Mouse (Mus musculus): ENCODE results near the gene Zfp933. TPM values are rescaled to one million over a fixed set of nuclear protein-coding genes. Genes with fewer than 3 reads are reported as not detected.
"Not testable (repeated sequence)": the region's sequence is repeated elsewhere in the genome, so short reads cannot be mapped to it uniquely, and the experiment has no call there.

Zfp933 gene
- polyA plus RNA-seq, 1 experiment from 2014 or later, result 5.4 TPM

DNA sequence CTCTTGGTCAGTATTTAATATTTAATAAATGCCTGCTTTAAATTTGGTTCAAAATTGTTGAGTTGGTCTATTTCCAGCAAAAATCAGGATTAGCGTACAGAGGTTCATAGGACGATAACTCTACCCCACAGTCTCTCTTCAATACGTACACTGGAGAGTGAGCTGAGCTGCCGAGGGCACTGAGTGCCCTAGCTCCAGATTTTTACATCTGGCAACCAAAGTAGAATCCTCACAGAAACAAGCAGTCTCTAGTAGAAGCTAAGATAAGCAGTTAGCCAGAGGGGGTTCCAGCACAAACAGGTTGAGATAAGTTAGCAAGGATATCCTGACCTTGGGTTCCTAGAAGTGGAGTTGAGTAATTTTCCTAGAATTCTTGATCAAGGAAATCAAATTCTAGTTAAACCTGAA, 422 bp upstream of the Zfp933 start:
- Histone ChIP-seq H3K9me3 (no peaks in the 10 kb centered on the region), H3K4me3 (peak overlapping the region; percentile 79), H3K4me2 (peak overlapping the region; percentile 58), H3K27ac (no peak overlapping the region), H3K36me3 (peaks cover 28% of the 10 kb centered on the region), H3K4me1 (peaks cover 10% of the 10 kb centered on the region), H3K27me3 (no peaks in the 10 kb centered on the region), H3K9ac (peak overlapping the region; percentile 36; the same call in 1 of the 2 replicates)
- ATAC-seq (ENCODE audit: insufficient number of reproducible peaks, low FRiP score, low TSS enrichment, low read depth), result peak; percentile 41; the same call in 1 of the 2 replicates
- WGBS, result 5% methylated on average over 4 of the region's 4 CpGs

DNA sequence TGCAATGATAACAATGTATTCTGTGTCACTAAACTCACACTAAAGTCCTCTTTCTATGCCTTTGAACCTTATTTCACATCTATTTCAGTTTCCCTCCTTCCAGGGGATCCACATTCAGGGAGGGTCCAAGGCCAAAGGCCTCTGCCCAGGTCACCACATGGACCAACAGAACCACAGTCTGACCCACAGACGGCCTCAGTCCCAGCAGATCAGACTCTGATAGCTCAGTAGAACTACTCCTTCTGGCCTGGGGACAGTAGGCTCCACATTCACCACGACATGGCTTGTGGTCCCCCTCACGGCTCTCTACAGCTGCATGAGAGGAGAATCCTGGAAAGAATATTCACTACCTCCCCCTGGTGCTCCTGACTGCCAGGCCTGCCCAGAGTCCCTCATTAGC, 5.3 kb downstream of the Zfp933 start:
- Histone ChIP-seq H3K27me3 (no peaks in the 10 kb centered on the region), H3K9ac (no peak overlapping the region), H3K36me3 (peaks cover 58% of the 10 kb centered on the region), H3K27ac (no peak overlapping the region), H3K4me3 (no peak overlapping the region), H3K4me1 (peaks cover 5% of the 10 kb centered on the region), H3K4me2 (no peak overlapping the region), H3K9me3 (0 out of 2 replicates have a peak, but pooled peaks cover 3% of the 10 kb centered on the region)
- ATAC-seq (ENCODE audit: insufficient number of reproducible peaks, low FRiP score, low TSS enrichment, low read depth), result no peak
- 95% methylated on average over 3 of the region's 3 CpGs for WGBS

DNA sequence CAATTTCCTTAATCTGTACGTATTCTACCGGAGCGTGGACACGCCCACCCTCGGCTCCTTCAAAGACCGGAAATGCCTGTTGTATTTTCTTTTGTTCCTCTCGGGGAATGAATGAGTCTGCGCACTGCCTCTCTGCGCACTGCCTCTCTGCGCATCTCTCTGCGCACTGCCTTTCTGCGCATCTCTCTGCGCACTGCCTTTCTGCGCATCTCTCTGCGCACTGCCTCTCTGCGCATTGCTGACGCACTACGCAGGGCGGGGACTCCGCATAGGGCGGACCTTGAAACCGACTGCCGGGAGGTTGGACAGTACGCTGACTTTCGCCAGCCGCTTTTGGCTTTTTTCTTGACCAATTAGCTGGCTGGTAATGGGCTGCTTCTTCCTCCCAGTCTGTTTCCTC, 8.9 kb downstream of the Zfp933 start:
- H3K4me2 ChIP-seq; H3K4me1 ChIP-seq; H3K4me3 ChIP-seq; ATAC-seq (ENCODE audit: insufficient number of reproducible peaks, low FRiP score, low TSS enrichment, low read depth); H3K9ac ChIP-seq; H3K27ac ChIP-seq; H3K9me3 ChIP-seq; H3K27me3 ChIP-seq: not testable (repeated sequence)
- peaks cover 36% of the 10 kb centered on the region for H3K36me3 ChIP-seq
- WGBS, result 97% methylated on average over 22 of the region's 26 CpGs

DNA sequence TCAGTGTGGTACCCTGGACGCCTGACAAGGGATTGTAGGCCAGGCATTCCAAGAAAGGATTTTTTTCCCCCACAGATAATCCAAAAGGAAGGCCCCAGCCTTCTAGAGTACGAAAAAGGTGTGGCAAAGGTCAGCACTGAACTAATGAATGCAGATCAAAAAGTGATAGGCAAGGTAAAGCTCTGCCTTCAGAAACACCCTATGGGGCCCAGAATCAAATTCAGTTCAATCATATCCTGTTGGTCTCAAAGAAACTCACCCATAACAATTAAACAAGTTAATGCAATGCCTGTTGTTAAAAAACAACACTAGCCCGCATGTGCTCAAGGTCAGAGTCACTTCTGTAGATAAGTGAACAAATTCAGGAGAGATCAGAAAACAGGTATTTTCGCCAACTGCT, 23.8 kb downstream of the Zfp933 start:
- no peaks in the 10 kb centered on the region for H3K27me3 ChIP-seq
- no peak overlapping the region for H3K4me3 ChIP-seq
- H3K36me3 ChIP-seq, result peaks cover 63% of the 10 kb centered on the region

DNA sequence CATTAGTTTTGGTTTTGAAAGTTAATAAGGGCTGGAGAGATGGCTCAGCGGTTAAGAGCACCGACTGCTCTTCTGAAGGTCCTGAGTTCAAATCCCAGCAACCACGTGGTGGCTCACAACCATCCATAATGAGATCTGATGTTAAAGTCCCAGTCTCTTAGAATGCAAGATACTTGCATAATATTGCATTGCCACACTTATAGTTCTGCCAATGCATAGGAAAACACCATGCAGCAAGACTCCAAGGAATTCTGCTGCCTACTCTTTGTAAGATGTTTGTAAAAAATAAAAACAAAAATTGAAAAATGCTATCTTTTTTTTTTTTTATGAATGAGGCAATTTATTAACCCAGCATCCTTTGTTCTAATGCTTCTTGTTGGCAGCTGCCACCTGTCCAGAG, 26.8 kb downstream of the Zfp933 start:
- WGBS, result 88% methylated on average over 3 of the region's 3 CpGs
- peaks cover 35% of the 10 kb centered on the region for H3K36me3 ChIP-seq
- H3K4me1 ChIP-seq; H3K27me3 ChIP-seq; H3K9ac ChIP-seq; ATAC-seq (ENCODE audit: insufficient number of reproducible peaks, low FRiP score, low TSS enrichment, low read depth); H3K4me2 ChIP-seq; H3K27ac ChIP-seq; H3K4me3 ChIP-seq: not testable (repeated sequence)
- peaks cover 26% of the 10 kb centered on the region for H3K9me3 ChIP-seq

More for the DNA sequence above, 23.8 kb downstream of the Zfp933 start:
- H3K9me3 ChIP-seq, result peaks cover 36% of the 10 kb centered on the region
- H3K9ac ChIP-seq, result no peak overlapping the region
- no peak overlapping the region for H3K4me2 ChIP-seq
- 98% methylated on average over 4 of the region's 4 CpGs for WGBS
- H3K4me1 ChIP-seq, result no peaks in the 10 kb centered on the region
- H3K27ac ChIP-seq, result no peak overlapping the region
- ATAC-seq (ENCODE audit: insufficient number of reproducible peaks, low FRiP score, low TSS enrichment, low read depth), result no peak

DNA sequence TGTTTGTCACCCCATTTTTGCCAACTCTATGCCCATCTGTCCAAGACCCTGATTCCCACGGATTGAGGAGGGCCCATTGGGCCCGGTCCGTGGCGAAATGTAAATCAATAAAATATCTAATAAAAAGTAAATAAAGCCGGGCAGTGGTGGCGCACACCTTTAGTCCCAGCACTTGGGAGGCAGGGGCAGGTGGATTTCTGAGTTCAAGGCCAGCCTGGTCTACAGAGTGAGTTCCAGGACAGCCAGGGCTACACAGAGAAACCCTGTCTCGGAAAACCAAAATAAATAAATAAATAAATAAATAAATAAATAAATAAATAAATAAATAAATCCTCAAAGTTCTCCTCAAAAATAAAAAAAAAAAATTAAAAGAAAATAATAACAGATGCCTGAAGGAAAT, 28.5 kb downstream of the Zfp933 start:
- ATAC-seq (ENCODE audit: insufficient number of reproducible peaks, low FRiP score, low TSS enrichment, low read depth); H3K4me2 ChIP-seq; H3K4me1 ChIP-seq; H3K27ac ChIP-seq; H3K4me3 ChIP-seq; H3K27me3 ChIP-seq; H3K9ac ChIP-seq: not testable (repeated sequence)
- H3K36me3 ChIP-seq, result peaks cover 19% of the 10 kb centered on the region
- peaks cover 19% of the 10 kb centered on the region; the same call in 1 of the 2 replicates for H3K9me3 ChIP-seq
- WGBS, result 78% methylated on average over 7 of the region's 7 CpGs

DNA sequence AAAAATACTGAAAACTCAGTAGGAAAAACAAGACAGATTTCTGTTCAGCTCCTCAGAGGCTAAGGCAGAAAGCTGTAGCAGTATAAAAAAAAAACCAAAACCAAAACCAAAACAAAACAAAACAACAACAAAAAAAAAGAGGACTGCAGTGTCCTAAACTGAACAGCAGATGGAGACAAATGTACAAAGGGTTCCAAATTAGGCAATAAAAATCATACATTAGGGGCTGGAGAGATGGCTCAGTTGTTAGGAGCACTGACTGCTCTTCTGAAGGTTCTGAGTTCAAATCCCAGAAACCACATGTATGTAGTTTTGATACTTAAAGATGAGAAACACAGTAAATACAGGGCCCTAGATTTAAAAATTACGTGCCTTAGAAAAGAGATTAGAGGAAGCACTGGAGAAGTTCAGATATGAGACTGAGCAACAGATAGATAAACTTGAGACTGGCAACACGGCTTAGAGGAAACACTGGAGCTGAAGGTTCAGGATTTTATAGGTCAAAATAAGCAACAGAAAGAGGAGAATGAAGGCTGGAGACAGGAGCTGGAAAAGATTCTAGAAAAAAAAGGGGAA, 33.5 kb downstream of the Zfp933 start:
- Histone ChIP-seq H3K9me3 (peaks cover 5% of the 10 kb centered on the region; the same call in 1 of the 2 replicates), H3K4me1 (no peaks in the 10 kb centered on the region), H3K4me2 (no peak overlapping the region), H3K9ac (no peak overlapping the region), H3K27me3 (no peaks in the 10 kb centered on the region), H3K36me3 (no peaks in the 10 kb centered on the region), H3K27ac (no peak overlapping the region), H3K4me3 (no peak overlapping the region)
- ATAC-seq (ENCODE audit: insufficient number of reproducible peaks, low FRiP score, low TSS enrichment, low read depth), result no peak
- WGBS, result 83% methylated on average over 2 of the region's 2 CpGs

DNA sequence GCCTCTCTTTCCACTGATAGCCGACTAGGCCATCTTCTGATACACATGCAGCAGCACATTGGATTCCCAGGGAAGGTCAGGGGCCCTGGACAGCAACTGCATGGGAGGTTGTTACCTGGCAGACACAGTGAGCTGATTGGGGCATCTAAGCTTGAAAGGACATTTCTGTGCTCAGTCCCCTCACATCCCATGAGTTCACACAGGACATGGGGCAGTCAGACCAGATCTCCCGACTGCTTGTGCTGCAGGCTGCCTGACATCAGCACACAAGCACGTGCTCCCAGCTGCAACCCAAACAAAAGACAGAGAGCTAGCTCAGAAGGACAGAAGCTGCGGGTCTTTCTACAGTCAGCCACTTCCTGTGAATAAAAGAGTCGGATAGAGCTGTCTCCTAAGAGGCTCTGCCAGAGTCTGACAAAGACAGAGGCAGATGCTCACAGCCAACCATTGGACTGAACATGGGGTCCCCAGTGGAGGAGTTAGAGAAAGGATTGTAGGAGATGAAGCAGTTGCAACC, 34.9 kb downstream of the Zfp933 start:
- 49% methylated on average over 5 of the region's 5 CpGs for WGBS
- H3K4me1 ChIP-seq, result peaks cover 5% of the 10 kb centered on the region
- ATAC-seq (ENCODE audit: insufficient number of reproducible peaks, low FRiP score, low TSS enrichment, low read depth), result no peak

DNA sequence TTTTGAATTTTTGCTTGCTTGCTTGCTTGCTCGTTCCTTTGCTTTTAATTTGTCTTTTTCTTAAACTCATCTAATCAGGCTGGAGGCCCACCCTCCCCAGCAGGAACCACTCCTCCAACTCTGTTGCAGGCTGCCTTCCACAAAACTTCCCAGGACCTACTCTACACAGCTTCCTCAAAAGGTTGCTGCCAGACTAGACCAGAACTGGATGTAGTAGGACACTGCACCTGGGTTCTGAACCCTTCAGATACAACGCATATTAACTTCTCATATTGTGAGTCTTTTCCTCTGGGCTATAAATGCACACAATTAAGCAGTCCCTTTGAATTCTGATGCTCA, 38.2 kb downstream of the Zfp933 start:
- not testable (repeated sequence) for H3K27ac ChIP-seq; H3K9ac ChIP-seq; H3K4me1 ChIP-seq; H3K27me3 ChIP-seq; H3K36me3 ChIP-seq; H3K9me3 ChIP-seq; ATAC-seq (ENCODE audit: insufficient number of reproducible peaks, low FRiP score, low TSS enrichment, low read depth)
- H3K4me3 ChIP-seq, result peak overlapping the region; percentile 49
- H3K4me2 ChIP-seq, result peak overlapping the region; percentile 70
- WGBS, result 41% methylated on average over 2 of the region's 2 CpGs

More for the DNA sequence above, 34.9 kb downstream of the Zfp933 start:
- Histone ChIP-seq H3K27me3 (no peaks in the 10 kb centered on the region), H3K4me3 (no peak overlapping the region), H3K27ac (no peak overlapping the region), H3K9ac (no peak overlapping the region), H3K9me3 (peaks cover 5% of the 10 kb centered on the region; the same call in 1 of the 2 replicates), H3K36me3 (no peaks in the 10 kb centered on the region), H3K4me2 (no peak overlapping the region)

DNA sequence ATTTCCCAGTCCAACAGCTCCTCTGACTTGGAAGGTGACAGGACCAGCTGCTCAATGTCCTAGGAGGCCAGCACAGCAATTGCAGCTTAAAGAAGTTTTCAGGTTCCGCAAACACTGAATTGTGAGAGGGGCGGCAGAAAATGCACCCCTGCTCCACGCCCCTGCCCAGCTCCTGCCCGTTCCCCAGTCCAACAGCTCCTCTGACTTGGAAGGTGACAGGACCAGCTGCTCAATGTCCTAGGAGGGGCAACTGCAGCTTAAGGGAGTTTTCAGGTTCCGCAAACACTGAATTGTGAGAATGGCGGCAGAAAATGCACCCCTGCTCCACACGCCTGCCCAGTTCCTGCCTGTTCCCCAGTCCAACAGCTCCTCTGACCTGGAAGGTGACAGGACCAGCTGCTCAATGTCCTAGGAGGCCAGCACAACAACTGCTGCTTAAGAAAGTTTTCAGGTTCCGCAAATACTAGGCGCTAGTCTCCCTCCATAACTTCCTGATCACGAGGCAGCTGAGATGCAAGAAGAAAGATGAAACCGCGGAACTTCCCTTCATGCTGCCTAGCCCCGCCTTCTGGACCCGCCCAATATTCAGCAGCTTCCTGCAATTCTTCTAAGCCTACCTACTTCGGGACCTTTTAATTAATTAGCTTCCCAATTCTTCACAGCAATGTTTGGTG, 38.7 kb downstream of the Zfp933 start, which contains the start of gene Zfp984:
Gene Zfp984 (minus strand): TSS at position 497 of the 674 bp plus-strand sequence.
- not testable (repeated sequence) for ATAC-seq (ENCODE audit: insufficient number of reproducible peaks, low FRiP score, low TSS enrichment, low read depth); H3K36me3 ChIP-seq; H3K4me1 ChIP-seq; H3K9me3 ChIP-seq; H3K27me3 ChIP-seq
- 12% methylated on average over 15 of the region's 15 CpGs for WGBS
- H3K4me3 ChIP-seq, result peak within 1 kb of the TSS; percentile 49
- H3K4me2 ChIP-seq, result peak within 1 kb of the TSS; percentile 70
- H3K9ac ChIP-seq, result peak within 1 kb of the TSS; percentile 48
- H3K27ac ChIP-seq, result peak within 1 kb of the TSS; percentile 66; the same call in 1 of the 2 replicates

DNA sequence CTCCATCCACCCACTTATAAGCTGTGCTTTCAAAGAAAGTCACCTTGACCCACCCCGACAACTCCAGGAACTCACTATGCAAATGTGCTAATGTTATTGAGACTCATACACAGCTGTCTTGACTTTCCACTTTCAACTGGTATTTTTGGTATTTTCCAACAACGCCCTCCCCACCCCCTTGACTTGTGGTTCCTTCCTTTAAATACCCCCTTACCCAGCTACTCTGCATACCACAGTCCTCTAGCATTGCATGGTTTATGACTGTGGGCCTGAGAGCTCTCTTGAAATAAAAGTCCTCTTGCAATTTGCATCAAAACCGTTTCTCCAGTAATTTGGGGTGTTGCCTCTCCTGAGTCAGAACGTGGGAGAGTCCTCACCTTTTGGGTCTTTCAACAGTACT, 39.7 kb downstream of the Zfp933 start:
- not testable (repeated sequence) for H3K36me3 ChIP-seq; H3K27me3 ChIP-seq; H3K27ac ChIP-seq; H3K9ac ChIP-seq; ATAC-seq (ENCODE audit: insufficient number of reproducible peaks, low FRiP score, low TSS enrichment, low read depth); H3K4me1 ChIP-seq; H3K9me3 ChIP-seq
- Histone ChIP-seq H3K4me3 (peak overlapping the region; percentile 49), H3K4me2 (peak overlapping the region; percentile 70)
- WGBS, result 57% methylated on average over 4 of the region's 4 CpGs

DNA sequence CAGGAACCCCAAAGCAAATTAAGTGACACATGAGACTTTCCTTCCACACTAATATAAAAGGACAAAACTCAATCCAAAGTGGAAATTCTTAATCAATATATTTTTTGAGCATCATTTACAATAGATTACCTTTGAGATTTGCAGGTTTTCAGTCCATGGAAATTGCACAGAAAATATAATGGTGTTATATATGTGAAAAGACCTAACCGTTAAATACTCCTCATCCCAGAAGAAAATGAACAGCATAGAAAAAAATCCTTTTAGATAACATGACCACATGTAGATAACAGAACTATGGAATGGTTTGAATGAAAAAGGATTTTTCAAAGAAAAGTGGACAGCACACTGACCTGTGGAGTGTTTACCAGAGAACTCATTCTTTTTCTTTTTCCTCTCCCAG, 52.9 kb downstream of the Zfp933 start:
- not testable (repeated sequence) for H3K4me2 ChIP-seq; H3K4me3 ChIP-seq; H3K9ac ChIP-seq; H3K27me3 ChIP-seq; ATAC-seq (ENCODE audit: insufficient number of reproducible peaks, low FRiP score, low TSS enrichment, low read depth); H3K4me1 ChIP-seq; H3K27ac ChIP-seq; H3K36me3 ChIP-seq; H3K9me3 ChIP-seq
- 86% methylated on average over 1 of the region's 1 CpGs for WGBS
